Mouse (Mus musculus) neural tube, embryonic 11.5 days (tissue): ENCODE measurements around the gene Cog1. TPM values are rescaled to one million over a fixed set of nuclear protein-coding genes. Genes with fewer than 3 reads are reported as not detected.

ENCODE experiments used
- ATAC-seq: fragments of 200-750 bp; cut with Nextera tagmentation; 2 replicates; pipeline ENCODE4 v1.8.0; 2017; ENCODE audit warnings: moderate number of reproducible peaks, mild to moderate bottlenecking, moderate TSS enrichment, moderate library complexity; ENCODE audit not compliant: insufficient read depth, low FRiP score, low TSS enrichment
- DNase-seq: peaks from one replicate; pipeline ENCODE4 v3.0.0-alpha.2; 2015; ENCODE audit warnings: low spot score
- H3K27ac ChIP-seq: fragments of 300-500 bp; sonication (generic); 2 replicates; pipeline ENCODE4 v1.5.1; 2014; ENCODE audit warnings: low read depth, mild to moderate bottlenecking, low read length
- H3K27me3 ChIP-seq: fragments of 300-500 bp; sonication (generic); 2 replicates; pipeline ENCODE4 v1.6.1; 2014; ENCODE audit warnings: mild to moderate bottlenecking, low read length, mixed read lengths; ENCODE audit not compliant: control insufficient read depth, insufficient read depth
- H3K36me3 ChIP-seq: fragments of 300-500 bp; sonication (generic); 2 replicates; pipeline ENCODE4 v1.6.1; 2014; ENCODE audit warnings: mild to moderate bottlenecking, low read length, moderate library complexity, mixed read lengths; ENCODE audit not compliant: control insufficient read depth, insufficient read depth
- H3K4me1 ChIP-seq: fragments of 300-500 bp; sonication (generic); 2 replicates; pipeline ENCODE4 v1.6.1; 2014; ENCODE audit warnings: low read length, mixed read lengths; ENCODE audit not compliant: control insufficient read depth, insufficient read depth
- H3K4me2 ChIP-seq: fragments of 300-500 bp; sonication (generic); 2 replicates; pipeline ENCODE4 v1.6.1; 2014; ENCODE audit warnings: low read depth, mild to moderate bottlenecking, moderate library complexity
- H3K4me3 ChIP-seq: fragments of 300-500 bp; sonication (generic); 2 replicates; pipeline ENCODE4 v1.5.1; 2014; ENCODE audit warnings: low read depth, low read length
- H3K9ac ChIP-seq: fragments of 300-500 bp; sonication (generic); 2 replicates; pipeline ENCODE4 v1.6.1; 2014; ENCODE audit warnings: mild to moderate bottlenecking, low read length
- H3K9me3 ChIP-seq: fragments of 300-500 bp; sonication (generic); 2 replicates; pipeline ENCODE4 v1.6.1; 2016; ENCODE audit warnings: low read length; ENCODE audit not compliant: control insufficient read depth
- WGBS: fragments of 180-500 bp; shearing (Covaris S2); extraction: QIAGEN DNeasy Blood & Tissue Kit; methylation state at CpG from one replicate; pipeline ENCODE4 v1.1.7; 2014; 5-methylcytosine and 5-hydroxymethylcytosine counted together
- polyA plus RNA-seq: library from polyadenylated mRNA; unstranded; fragments of >200 nt; fragmentation: Nextera tagmentation; extraction: Ambion mirVana; gene quantifications from 2 replicates; pipeline ENCODE4 v1.2.1, GENCODE M21; 2014

Cog1 gene
- polyA plus RNA-seq, 1 experiment from 2014 or later, result 44.3 TPM

GRCm38 (mm10) chr11:113709272-113709671 is 60.3 kb downstream of the Cog1 start:
- no peak overlapping the region for H3K4me2 ChIP-seq
- 0 out of 2 replicates have a peak, but pooled peaks cover 3% of the 10 kb centered on the region for H3K27me3 ChIP-seq
- no peaks in the 10 kb centered on the region for H3K9me3 ChIP-seq
- no peak overlapping the region for H3K4me3 ChIP-seq
- no peaks in the 10 kb centered on the region for H3K36me3 ChIP-seq
- H3K27ac ChIP-seq, result no peak overlapping the region
- DNase-seq (no peak), ATAC-seq (peak; percentile 4; the same call in 1 of the 2 replicates)
- H3K4me1 ChIP-seq, result peaks cover 19% of the 10 kb centered on the region
- 11% methylated on average over 15 of the region's 15 CpGs for WGBS
- peak overlapping the region; percentile 14 for H3K9ac ChIP-seq

- Histone ChIP-seq H3K9ac (peak within 1 kb of the TSS; percentile 49), H3K4me1 (peaks cover 19% of the 10 kb centered on the region), H3K36me3 (no peaks in the 10 kb centered on the region), H3K9me3 (no peaks in the 10 kb centered on the region), H3K27me3 (0 out of 2 replicates have a peak, but pooled peaks cover 3% of the 10 kb centered on the region), H3K27ac (peak within 1 kb of the TSS; percentile 80), H3K4me3 (no peak within 1 kb of the TSS), H3K4me2 (peak within 1 kb of the TSS; percentile 22; the same call in 1 of the 2 replicates)
- peak; percentile 58 for ATAC-seq
- 2% methylated on average over 11 of the region's 11 CpGs for WGBS
- DNase-seq, result peak; percentile 60
Observed at GRCm38 (mm10) chr11:113709731-113710256, 60.8 kb downstream of the Cog1 start, which contains the start of gene Cpsf4l. TSS of gene Cpsf4l (minus strand) at chr11:113710017.

- Histone ChIP-seq H3K4me3 (no peak overlapping the region), H3K27me3 (0 out of 2 replicates have a peak, but pooled peaks cover 3% of the 10 kb centered on the region), H3K27ac (peak overlapping the region; percentile 80), H3K4me1 (peaks cover 19% of the 10 kb centered on the region), H3K36me3 (no peaks in the 10 kb centered on the region), H3K9ac (peak overlapping the region; percentile 49), H3K4me2 (peak overlapping the region; percentile 22; the same call in 1 of the 2 replicates), H3K9me3 (no peaks in the 10 kb centered on the region)
- DNase-seq, result peak; percentile 70
- WGBS, result 1% methylated on average over 10 of the region's 10 CpGs
- peak; percentile 67 for ATAC-seq
Observed at GRCm38 (mm10) chr11:113710257-113710777, 61.3 kb downstream of the Cog1 start.

- Histone ChIP-seq H3K27ac (no peak overlapping the region), H3K9ac (no peak overlapping the region), H3K4me1 (peaks cover 19% of the 10 kb centered on the region), H3K27me3 (0 out of 2 replicates have a peak, but pooled peaks cover 3% of the 10 kb centered on the region), H3K9me3 (no peaks in the 10 kb centered on the region), H3K4me3 (no peak overlapping the region), H3K36me3 (no peaks in the 10 kb centered on the region), H3K4me2 (no peak overlapping the region)
- ATAC-seq (no peak), DNase-seq (no peak)
- WGBS, result 29% methylated on average over 1 of the region's 1 CpGs
Observed at GRCm38 (mm10) chr11:113711061-113711460, 62.1 kb downstream of the Cog1 start.

GRCm38 (mm10) chr11:113715078-113715674 is 66.2 kb downstream of the Cog1 start:
- DNase-seq, result no peak
- no peak overlapping the region for H3K4me3 ChIP-seq
- peaks cover 15% of the 10 kb centered on the region for H3K4me1 ChIP-seq
- no peak overlapping the region for H3K27ac ChIP-seq
- no peaks in the 10 kb centered on the region for H3K27me3 ChIP-seq
- no peak overlapping the region for H3K9ac ChIP-seq
- H3K36me3 ChIP-seq, result no peaks in the 10 kb centered on the region
- no peak for ATAC-seq
- WGBS, result 62% methylated on average over 7 of the region's 7 CpGs
- H3K9me3 ChIP-seq, result no peaks in the 10 kb centered on the region
- H3K4me2 ChIP-seq, result no peak overlapping the region

GRCm38 (mm10) chr11:113716132-113716531 is 67.2 kb downstream of the Cog1 start:
- H3K4me3 ChIP-seq, result no peak overlapping the region
- no peak overlapping the region for H3K4me2 ChIP-seq
- H3K4me1 ChIP-seq, result peaks cover 7% of the 10 kb centered on the region; the same call in 1 of the 2 replicates
- DNase-seq (no peak), ATAC-seq (no peak)
- H3K9ac ChIP-seq, result no peak overlapping the region
- WGBS, result 93% methylated on average over 2 of the region's 2 CpGs
- no peaks in the 10 kb centered on the region for H3K27me3 ChIP-seq
- H3K9me3 ChIP-seq, result no peaks in the 10 kb centered on the region
- H3K36me3 ChIP-seq, result no peaks in the 10 kb centered on the region
- H3K27ac ChIP-seq, result no peak overlapping the region

Other genes with a start within 250 kb of the Cog1 start
- 20.5 and 23.8 TPM in 2 replicates for gene Sstr2, start 29.8 kb upstream of the Cog1 start, polyA plus RNA-seq
- 20.1 and 20.5 TPM in 2 replicates for gene Slc39a11, start 910 bp downstream of the Cog1 start, polyA plus RNA-seq
- gene Fam104a, start 35.0 kb downstream of the Cog1 start, polyA plus RNA-seq, result 57.3 and 57.9 TPM in 2 replicates
- gene D11Wsu47e, start 35.2 kb downstream of the Cog1 start, polyA plus RNA-seq, result 24.5 and 25.5 TPM in 2 replicates
- gene Cpsf4l, start 60.8 kb downstream of the Cog1 start, polyA plus RNA-seq, result 0.26 and 0.50 TPM in 2 replicates
- 73.3 and 78.2 TPM in 2 replicates for gene Cdc42ep4, start 102.7 kb downstream of the Cog1 start, polyA plus RNA-seq